Mouse (Mus musculus) heart, adult 8-10 months (tissue): Measurements from ENCODE around the gene Rfx4. TPM values are rescaled to one million over a fixed set of nuclear protein-coding genes. Genes with fewer than 3 reads are reported as not detected.

Source experiments
- DNase-seq: peaks from one replicate; pipeline ENCODE4 v3.0.0; 2022; ENCODE audit warnings: low spot score
- total RNA-seq, 4 experiments: library from RNA; stranded (reverse); gene quantifications; 2 replicates each; pipeline ENCODE4 v1.2.4; 2022

Gene Rfx4
- not detected for total RNA-seq

GRCm38 (mm10) chr10:84755786-84756203, at the start of gene Rfx4:
Rfx4 (plus strand) TSS chr10:84756062.
- no peak for DNase-seq

- DNase-seq = no peak
Observed at GRCm38 (mm10) chr10:84706543-84706942, 49.3 kb upstream of the Rfx4 start.

GRCm38 (mm10) chr10:84707226-84707625, 48.6 kb upstream of the Rfx4 start:
- DNase-seq = no peak

DNA sequence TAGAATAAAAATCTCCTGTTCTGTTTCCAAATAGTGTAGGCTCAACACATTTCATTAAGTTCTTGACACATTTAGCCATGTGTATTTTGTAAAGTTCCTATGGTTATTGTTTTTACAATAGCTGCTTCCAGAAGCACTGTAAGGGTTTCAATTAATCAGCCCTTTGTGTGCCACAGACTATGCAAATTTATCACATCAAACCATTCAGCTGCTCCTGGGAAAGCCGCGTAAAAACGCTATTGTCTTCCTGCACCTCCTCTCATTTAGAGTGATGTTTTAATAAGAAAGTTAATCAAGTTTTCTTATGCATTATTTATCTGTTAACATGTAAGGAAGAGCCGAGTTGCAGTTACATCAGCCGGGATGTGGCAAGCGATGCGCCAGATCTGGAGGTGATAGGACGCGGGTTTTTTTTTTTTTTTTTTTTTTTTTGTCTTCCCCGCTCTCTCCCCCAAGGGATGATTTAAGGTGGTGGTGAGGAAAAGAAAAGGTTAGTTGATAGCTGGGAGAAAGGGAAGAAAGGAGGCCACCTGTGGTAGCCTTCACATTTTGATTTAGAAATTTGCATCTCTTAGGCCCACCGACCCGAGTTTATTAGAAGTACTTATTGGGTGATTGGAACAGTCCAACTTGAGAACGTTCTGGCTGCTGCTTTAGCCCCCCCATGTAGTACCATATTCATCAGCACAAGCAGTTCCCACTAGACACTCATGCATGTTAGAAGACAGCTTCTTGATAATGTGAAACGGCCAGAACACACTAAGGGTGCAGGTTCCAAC, 47.9 kb upstream of the Rfx4 start:
- DNase-seq = no peak

- DNase-seq = no peak
Observed at GRCm38 (mm10) chr10:84710192-84710591, 45.7 kb upstream of the Rfx4 start.

GRCm38 (mm10) chr10:84710827-84711226, 45.0 kb upstream of the Rfx4 start:
- no peak for DNase-seq

- DNase-seq = no peak
Observed at GRCm38 (mm10) chr10:84711479-84711878, 44.4 kb upstream of the Rfx4 start.

DNA sequence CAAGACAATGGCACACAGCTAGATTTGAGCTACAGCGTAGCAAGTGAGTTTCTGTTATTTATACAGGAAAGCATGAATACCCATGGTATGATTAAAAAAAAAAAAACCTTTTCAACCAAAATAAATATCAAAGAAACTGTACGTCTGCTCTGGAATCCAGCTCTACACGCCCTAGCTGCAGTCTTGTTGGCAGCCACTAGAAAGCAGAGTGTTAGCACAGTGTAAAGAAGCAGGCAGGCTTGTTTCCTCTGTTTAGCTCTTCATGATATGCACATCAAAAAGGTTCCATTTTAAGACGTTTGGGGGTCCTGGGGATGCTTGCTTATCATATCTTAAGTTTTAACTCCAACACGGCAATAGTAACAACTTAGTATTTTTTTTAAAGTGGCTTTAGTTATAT, 43.9 kb upstream of the Rfx4 start:
- no peak for DNase-seq

DNA sequence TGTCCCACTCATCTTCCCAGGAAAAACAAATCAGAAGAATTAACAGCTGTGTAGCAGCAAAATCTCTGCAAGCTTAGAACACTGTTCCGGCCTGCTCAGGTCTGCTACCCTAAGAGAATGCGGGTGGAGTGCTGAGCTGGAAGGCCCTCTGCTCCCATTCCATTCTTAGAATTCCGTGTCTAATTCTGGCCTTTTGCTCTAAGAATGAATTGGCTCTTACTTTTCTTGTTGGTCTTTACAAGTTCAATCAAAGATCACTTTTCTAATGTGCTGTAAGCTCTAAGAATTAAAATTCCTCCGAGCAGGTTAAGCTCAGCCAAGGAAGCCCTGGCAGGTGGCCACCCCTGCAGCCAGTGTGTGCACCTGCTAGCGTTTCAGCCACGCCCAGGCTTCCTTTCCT, 43.3 kb upstream of the Rfx4 start:
- no peak for DNase-seq

DNA sequence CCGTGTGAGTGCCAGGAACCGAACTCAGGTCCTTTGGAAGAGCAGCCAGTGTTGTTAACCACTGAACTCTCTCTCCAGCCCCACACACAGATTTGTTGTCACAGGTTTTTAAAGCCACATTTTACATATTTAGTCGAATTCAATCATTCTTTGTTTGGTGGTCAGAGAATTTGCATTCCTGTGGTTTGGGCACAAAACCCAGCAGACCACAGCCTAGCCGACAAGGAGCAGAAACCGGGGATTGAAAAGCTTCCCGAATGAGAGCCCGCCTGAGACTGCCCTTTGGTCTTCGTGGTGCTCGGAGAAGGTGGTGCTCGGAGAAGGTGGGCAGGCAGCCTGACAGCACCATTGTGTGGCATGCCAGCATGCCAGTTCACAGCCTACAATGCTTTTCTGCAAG, 42.8 kb upstream of the Rfx4 start:
- DNase-seq = no peak

GRCm38 (mm10) chr10:84715639-84716038, 40.2 kb upstream of the Rfx4 start:
- no peak for DNase-seq

DNA sequence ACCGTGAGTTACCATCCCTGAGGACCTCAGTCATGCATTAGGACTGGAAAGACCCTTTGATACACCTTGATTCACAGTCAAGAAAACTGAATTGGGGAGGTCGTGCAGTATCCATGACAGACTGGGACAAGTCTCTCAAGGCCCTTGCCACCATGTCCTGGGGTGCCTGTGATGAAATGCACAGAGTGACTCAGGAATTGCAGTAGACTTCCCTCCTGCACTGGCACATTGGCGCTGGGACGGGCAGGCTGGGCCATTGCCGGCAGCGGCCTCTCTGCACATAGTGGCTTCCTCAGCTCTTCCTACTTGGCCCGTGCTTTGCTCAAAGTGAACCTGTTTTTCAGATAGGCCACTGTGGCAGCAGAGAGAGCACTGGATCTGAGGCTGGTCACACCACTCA, 39.3 kb upstream of the Rfx4 start:
- no peak for DNase-seq

GRCm38 (mm10) chr10:84722711-84723110, 33.2 kb upstream of the Rfx4 start:
- DNase-seq = no peak

DNA sequence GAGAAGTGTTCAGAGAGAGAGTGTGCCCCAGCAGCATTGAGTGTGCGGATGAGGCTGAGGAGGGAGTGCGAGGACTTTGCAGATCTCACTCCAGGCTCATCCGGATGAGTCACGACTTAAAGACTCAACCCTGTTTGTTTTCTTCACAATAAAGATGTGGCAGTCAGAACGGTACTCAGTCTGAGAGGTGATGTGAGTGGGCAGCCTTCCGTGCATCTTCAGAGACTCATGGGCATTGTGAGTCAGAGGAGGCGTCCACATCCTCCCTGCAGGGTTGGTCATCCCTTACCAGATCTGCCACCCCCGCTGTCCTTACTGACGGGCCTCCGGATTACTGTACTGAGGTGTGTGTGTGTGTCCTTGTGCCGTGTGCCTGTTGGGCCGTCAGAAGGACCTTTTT, 28.9 kb upstream of the Rfx4 start:
- no peak for DNase-seq

GRCm38 (mm10) chr10:84727760-84728159, 28.1 kb upstream of the Rfx4 start:
- DNase-seq = no peak

DNA sequence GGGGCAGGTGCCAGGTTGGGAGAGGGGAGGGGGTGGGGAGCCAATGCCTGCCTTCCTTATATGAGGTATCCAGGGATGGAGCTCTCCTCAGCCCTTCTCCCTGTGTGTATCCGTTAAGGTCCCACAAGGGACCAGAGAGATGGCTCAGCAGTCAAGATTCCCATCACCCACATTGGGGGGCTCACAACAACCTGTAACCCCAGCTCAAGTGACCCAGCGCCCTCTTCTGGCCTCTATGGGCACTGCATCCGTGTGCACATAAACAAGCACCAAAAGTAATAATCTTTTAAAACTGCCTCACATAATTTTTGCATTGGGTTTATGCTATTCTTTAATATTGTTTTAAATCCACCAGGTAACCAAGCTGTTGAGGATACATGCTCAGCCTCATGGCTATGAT, 25.8 kb upstream of the Rfx4 start:
- no peak for DNase-seq

DNA sequence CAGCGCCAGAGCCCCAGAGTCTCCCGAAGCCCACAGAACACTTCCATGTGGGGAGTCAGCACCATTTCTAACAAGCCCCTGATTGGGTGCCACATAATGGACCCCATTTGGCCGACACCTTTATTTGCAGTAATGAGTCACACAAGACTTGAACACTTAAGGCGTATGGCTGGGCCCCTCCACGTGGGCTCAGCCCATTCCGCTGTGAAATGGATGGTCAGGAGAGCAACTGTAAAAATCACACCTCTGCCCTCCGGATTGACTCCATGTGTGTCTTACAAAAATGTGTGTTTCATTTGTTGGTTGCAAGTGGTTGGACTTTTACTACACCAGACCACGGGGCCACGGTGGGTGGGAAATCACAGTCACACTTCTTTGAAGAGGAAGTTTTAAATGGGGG, 24.9 kb upstream of the Rfx4 start:
- DNase-seq = no peak

DNA sequence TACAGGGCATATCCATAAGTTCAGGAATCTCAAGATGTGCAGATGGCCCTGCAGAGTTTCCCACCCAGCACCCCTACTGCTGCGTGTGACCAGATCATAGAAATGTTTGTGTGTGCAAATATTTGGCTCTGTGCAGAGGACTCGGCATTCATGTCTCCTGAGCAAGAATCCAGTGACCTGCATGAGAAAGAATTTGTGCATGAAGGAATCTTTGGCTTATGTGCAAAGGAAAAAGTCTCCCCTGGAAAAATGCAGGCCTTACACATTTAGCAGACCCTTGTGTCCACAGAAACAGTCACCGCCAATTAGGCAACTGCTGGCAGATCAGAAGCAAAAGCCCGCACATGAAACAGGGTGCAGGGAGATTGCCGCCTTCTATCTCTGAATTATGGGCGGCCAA, 22.4 kb upstream of the Rfx4 start:
- no peak for DNase-seq

DNA sequence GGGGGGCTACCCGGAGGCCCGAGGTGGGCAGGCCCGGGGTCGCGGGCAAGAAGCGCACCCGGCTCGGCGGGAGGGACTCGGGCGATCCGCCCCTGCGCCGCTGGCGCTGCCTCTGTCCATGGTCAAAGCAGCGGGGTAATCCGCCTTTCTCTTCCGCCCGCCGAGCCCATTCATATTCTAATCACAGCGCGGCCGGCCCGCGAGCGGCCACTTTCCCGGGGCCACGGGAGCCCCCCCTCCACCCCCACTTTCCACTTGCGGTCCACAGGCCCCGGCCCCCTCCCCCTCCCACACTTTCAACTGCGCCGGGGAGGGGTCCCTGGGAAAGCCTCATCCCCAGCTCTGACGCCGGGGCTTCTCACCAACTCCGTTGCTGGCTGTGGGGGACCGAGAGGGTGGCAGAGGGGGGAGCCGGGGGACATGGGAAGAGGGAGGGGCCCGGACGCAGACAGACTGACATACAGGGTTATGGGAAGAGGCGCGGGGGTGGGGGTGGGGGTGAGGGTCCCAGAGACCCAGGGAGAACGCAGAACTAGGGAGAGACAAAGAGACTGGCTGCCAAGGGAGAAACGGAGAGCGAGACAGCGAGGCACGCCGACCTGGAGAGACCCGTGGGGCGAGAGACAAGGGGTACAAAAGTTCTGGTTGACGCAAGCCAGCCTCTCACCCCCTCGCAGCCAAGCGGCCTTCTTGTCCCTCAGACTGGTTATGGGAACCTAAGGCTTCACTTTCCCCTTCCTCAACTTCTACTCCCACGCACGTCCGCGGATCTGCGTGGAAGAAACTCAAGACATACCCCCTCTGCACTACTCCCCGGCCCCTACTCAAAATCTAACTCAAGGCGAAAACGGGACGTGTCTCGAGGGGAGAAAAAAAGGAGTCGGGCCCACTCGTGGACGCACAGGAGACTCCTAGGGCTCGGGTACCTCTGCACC, 744 bp upstream of the Rfx4 start:
- no peak for DNase-seq

DNA sequence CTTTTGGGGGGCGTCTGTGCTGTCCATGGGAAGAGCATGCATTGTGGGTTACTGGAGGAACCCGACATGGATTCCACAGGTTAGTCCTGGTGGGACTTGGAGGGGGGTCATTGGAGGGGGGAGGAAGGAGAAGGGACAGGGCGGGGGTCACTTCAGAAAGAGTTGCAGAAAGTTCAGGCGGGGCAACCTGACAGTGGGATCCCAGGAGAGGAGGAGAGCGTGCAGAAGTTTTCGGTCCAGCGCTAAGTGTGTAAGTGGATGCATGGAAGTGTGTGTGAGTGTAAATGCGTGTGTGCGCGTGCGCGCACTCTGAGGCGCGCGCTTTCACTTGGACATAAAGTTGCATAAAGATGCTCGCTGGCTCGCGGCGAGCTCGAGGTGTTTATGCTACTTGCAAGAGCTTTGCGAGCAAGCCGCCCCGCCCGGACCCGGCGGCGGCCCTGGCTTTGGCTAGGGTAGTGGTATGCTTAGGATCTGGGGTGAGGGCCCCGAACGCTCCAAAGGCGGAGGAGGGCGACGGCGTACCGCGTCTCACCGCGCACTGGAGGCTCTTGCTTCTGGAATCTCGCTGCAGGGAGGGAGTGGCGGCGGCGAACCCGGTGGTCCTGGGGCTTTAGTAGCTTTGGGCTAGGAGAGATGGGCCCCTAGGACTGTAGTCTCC, 703 bp downstream of the Rfx4 start:
- DNase-seq = no peak

GRCm38 (mm10) chr10:84757426-84758199, 1.8 kb downstream of the Rfx4 start:
- no peak for DNase-seq

DNA sequence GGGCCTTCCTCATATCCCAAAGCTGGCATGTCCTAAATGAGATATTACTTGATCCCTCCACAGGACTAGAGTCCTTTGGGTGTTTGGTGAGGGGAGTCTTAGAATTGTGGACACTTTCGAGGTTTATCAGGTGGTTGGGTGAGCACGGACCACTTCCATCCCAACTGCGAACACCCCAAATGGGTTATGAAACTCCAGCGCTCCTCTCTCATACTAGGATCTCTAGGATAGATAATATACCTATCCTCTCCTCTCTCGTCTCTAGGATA, 2.3 kb downstream of the Rfx4 start:
- DNase-seq = no peak
